Mouse (Mus musculus): ENCODE results near the gene Ggcx. TPM values are rescaled to one million over a fixed set of nuclear protein-coding genes. Genes with fewer than 3 reads are reported as not detected.

The Ggcx gene
- total RNA-seq (2023) = 1 to 10 TPM; 5.2 to 9.4 TPM

GRCm38 (mm10) chr6:72414076-72414756 is at the start of gene Ggcx:
Ggcx (plus strand) TSS chr6:72414308.

GRCm38 (mm10) chr6:72366844-72367443 is 47.2 kb upstream of the Ggcx start, which contains the start of gene Rnf181:
Rnf181 (minus strand) TSS chr6:72366956.

DNA sequence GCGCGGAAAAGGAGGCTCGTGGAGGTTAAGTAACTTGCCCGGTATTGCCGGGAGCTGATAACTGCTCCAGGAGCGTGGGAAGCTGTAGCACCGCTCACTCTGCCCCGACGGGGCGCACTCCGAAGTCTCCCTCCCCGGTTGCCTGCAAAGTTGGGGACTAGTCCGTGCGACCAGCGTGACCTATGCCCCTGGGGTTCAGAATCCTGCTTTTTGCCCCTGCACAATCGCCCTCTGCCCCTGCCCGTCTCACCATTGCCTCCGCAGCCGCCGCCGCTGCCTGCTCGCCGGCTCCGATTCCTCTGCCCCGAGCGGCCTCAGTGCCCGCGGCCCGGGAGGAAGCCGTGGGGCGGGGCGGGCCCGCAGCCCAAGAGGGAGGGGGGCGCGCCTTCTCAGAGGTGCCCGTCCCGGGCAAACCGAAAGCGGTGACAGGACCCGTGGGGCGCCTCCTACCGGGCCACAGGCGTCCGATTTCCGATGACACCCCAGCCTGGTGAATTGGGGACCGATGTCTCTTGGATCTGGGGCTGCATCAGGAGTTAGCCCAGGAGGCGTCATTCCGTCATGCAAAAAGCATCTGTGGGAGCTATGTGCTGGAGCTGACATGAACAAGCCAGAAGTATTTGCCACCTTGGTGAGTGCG is 33.9 kb upstream of the Ggcx start, which contains the start of gene Vamp5:
Vamp5 (minus strand) TSS at position 338 of the 640 bp plus-strand sequence.

GRCm38 (mm10) chr6:72389941-72390771 is 24.0 kb upstream of the Ggcx start, which contains the start of gene Vamp8:
Vamp8 (minus strand) TSS chr6:72390703.

DNA sequence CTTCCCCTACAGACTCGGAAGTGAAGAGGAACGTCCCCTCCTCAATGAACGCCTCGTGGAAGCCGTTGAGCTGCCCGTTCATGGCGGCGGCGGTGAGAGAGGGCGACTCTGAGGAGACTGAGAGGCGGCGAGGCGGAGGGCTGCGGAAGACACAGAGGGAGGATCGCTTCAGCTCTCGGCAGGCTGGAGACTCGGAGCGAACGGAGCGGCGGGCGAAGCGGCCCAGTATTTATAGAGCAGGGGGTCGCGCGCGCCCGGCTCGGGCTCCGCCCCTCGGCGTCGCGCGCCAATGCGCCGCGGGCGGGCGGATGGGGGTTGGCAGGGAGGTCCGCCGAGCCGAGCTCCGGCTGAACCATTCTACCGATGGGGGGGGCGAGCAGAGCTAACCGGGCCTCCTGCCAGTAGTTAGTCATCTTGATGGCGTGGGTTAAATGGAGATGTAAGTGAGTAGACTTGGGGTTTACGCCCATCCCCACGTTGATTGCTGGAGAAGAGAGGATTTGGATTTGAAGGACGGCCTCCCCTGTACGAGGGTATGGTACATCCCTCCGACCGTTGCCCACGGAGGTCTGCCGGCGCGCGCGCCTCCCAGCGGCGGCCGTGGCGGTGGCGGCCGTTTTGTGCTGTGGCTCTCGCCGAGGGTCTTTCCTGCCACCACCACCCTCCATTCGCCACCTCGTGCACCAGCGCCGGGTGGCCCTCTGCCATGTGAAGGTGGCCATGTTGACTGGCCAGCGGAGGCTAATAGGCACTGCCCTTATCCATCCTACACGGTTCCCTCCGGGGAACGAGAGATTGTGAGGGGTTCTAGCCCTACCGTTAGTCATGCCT is 25.5 kb downstream of the Ggcx start, which contains the start of gene Mat2a:
Mat2a (minus strand) TSS at position 204 of the 831 bp plus-strand sequence.

Other genes with a start within 250 kb of the Ggcx start
- gene Atoh8, start 178.7 kb upstream of the Ggcx start, total RNA-seq (2023) = under 1 TPM in 1 of 2 experiments, not detected in 1; 0.24 TPM
- gene Sftpb, start 109.7 kb upstream of the Ggcx start, total RNA-seq (2023) = 1 to 10 TPM; 1.3 to 2.5 TPM
- gene Usp39, start 69.1 kb upstream of the Ggcx start, total RNA-seq (2023) = 10 to 100 TPM; 41.5 to 49.5 TPM
- 10 to 100 TPM; 51.1 to 55.5 TPM for gene 0610030E20Rik, start 67.0 kb upstream of the Ggcx start, total RNA-seq (2023)
- 1 to 10 TPM; 1.7 to 2.0 TPM for gene Tmem150a, start 58.9 kb upstream of the Ggcx start, total RNA-seq (2023)
- gene Rnf181, start 47.4 kb upstream of the Ggcx start, total RNA-seq (2023) = 10 to 100 TPM; 57.2 to 63.8 TPM
- gene Vamp5, start 33.8 kb upstream of the Ggcx start, total RNA-seq (2023) = 10 to 100 TPM; 33.8 to 48.2 TPM
- 100 to 1,000 TPM; 204 to 207 TPM for gene Vamp8, start 23.6 kb upstream of the Ggcx start, total RNA-seq (2023)
- gene Mat2a, start 25.2 kb downstream of the Ggcx start, total RNA-seq (2023) = 10 to 100 TPM; 95.0 to 97.2 TPM
- gene Sh2d6, start 107.4 kb downstream of the Ggcx start, total RNA-seq (2023) = not detected
- 100 to 1,000 TPM; 319 to 351 TPM for gene Capg, start 130.1 kb downstream of the Ggcx start, total RNA-seq (2023)
- 1 to 10 TPM; 5.4 to 6.1 TPM for gene Elmod3, start 184.1 kb downstream of the Ggcx start, total RNA-seq (2023)
- 10 to 100 TPM; 16.2 to 18.3 TPM for gene Retsat, start 184.2 kb downstream of the Ggcx start, total RNA-seq (2023)
- 10 to 100 TPM; 93.4 to 96.6 TPM for gene Tgoln1, start 202.7 kb downstream of the Ggcx start, total RNA-seq (2023)

Data from neutrophil, adult 59 days (primary cell).